Mouse (Mus musculus) liver, postnatal 0 days (tissue): Measurements from ENCODE around the gene Myo5c. TPM values are rescaled to one million over a fixed set of nuclear protein-coding genes. Genes with fewer than 3 reads are reported as not detected.

Source experiments
- ATAC-seq: fragments of 200-750 bp; cut with Nextera tagmentation; 2 replicates; pipeline ENCODE4 v1.8.0; 2017; ENCODE audit warnings: mild to moderate bottlenecking, moderate library complexity
- DNase-seq: peaks from one replicate; pipeline ENCODE4 v3.0.0-alpha.2; 2016
- H3K27ac ChIP-seq: fragments of 300-500 bp; sonication (generic); 2 replicates; pipeline ENCODE4 v1.5.1; 2014; ENCODE audit warnings: antibody characterized with exemption, moderate library complexity, mild to moderate bottlenecking, low read depth
- H3K27me3 ChIP-seq: fragments of 300-500 bp; sonication (generic); 2 replicates; pipeline ENCODE4 v1.6.1; 2014; ENCODE audit warnings: low read length, control low read depth, mixed read lengths; ENCODE audit not compliant: insufficient read depth
- H3K36me3 ChIP-seq: fragments of 300-500 bp; sonication (generic); replicated peaks from 2 replicates; pipeline ENCODE4 v1.6.1; 2014; ENCODE audit warnings: mild to moderate bottlenecking, control low read depth, low read length, moderate library complexity, mixed read lengths; ENCODE audit not compliant: insufficient read depth
- H3K4me1 ChIP-seq: fragments of 300-500 bp; sonication (generic); 2 replicates; pipeline ENCODE4 v1.6.1; 2014; ENCODE audit warnings: antibody characterized with exemption, mild to moderate bottlenecking, control low read depth; ENCODE audit not compliant: insufficient read depth
- H3K4me2 ChIP-seq: fragments of 300-500 bp; sonication (generic); 2 replicates; pipeline ENCODE4 v1.6.1; 2014; ENCODE audit warnings: low read depth, mild to moderate bottlenecking, low read length, moderate library complexity, mixed read lengths
- H3K4me3 ChIP-seq: fragments of 300-500 bp; sonication (generic); 2 replicates; pipeline ENCODE4 v1.5.1; 2014; ENCODE audit warnings: low read depth, low read length
- H3K9ac ChIP-seq: fragments of 300-500 bp; sonication (generic); replicated peaks from 2 replicates; pipeline ENCODE4 v1.6.1; 2014; ENCODE audit warnings: mild to moderate bottlenecking, moderate library complexity
- H3K9me3 ChIP-seq: fragments of 300-500 bp; sonication (generic); 2 replicates; pipeline ENCODE4 v1.6.1; 2016; ENCODE audit warnings: mild to moderate bottlenecking, control low read depth, low read length, mixed read lengths
- CTCF ChIP-seq: sonication (generic); IDR thresholded peaks from 2 replicates; pipeline ENCODE4 v1.5.1; 2016; ENCODE audit warnings: antibody characterized with exemption, low read depth
- EP300 ChIP-seq: IDR thresholded peaks from 2 replicates; pipeline ENCODE4 v1.6.1; 2016; ENCODE audit warnings: antibody characterized with exemption, low read depth, mild to moderate bottlenecking
- WGBS: fragments of 180-500 bp; shearing (Covaris S2); extraction: QIAGEN DNeasy Blood & Tissue Kit; methylation state at CpG from one replicate; pipeline ENCODE4 v1.1.7; 2014; ENCODE audit not compliant: insufficient replicate concordance; 5-methylcytosine and 5-hydroxymethylcytosine counted together
- polyA plus RNA-seq: library from polyadenylated mRNA; unstranded; fragments of >200 nt; fragmentation: Nextera tagmentation; extraction: Ambion mirVana; gene quantifications from 2 replicates; pipeline ENCODE4 v1.2.1, GENCODE M21; 2015

Myo5c gene
- polyA plus RNA-seq, 1 experiment from 2014 or later: 0.48 TPM

- no peak overlapping the region for H3K27ac ChIP-seq
- ATAC-seq (no peak), DNase-seq (no peak)
- no peak for TF ChIP-seq CTCF
- TF ChIP-seq EP300: no peak
- H3K36me3 ChIP-seq: no peaks in the 10 kb centered on the region
- H3K9me3 ChIP-seq: no peaks in the 10 kb centered on the region
- no peak overlapping the region for H3K9ac ChIP-seq
- H3K4me1 ChIP-seq: peaks cover 7% of the 10 kb centered on the region; the same call in 1 of the 2 replicates
- 0 out of 2 replicates have a peak, but pooled peaks cover 3% of the 10 kb centered on the region for H3K27me3 ChIP-seq
- 40% methylated on average over 11 of the region's 11 CpGs for WGBS
- H3K4me2 ChIP-seq: peak overlapping the region; percentile 88
- peak overlapping the region; percentile 61; the same call in 1 of the 2 replicates for H3K4me3 ChIP-seq
Measured at GRCm38 (mm10) chr9:75313138-75313831, 81.5 kb downstream of the Myo5c start.

GRCm38 (mm10) chr9:75313832-75314516 is 82.2 kb downstream of the Myo5c start:
- Histone ChIP-seq H3K4me2 (peak overlapping the region; percentile 88), H3K36me3 (no peaks in the 10 kb centered on the region), H3K27ac (no peak overlapping the region), H3K9me3 (no peaks in the 10 kb centered on the region), H3K4me3 (peak overlapping the region; percentile 61), H3K27me3 (0 out of 2 replicates have a peak, but pooled peaks cover 3% of the 10 kb centered on the region), H3K9ac (peak overlapping the region; percentile 62), H3K4me1 (peaks cover 7% of the 10 kb centered on the region; the same call in 1 of the 2 replicates)
- WGBS: under 1% methylated on average over 47 of the region's 52 CpGs
- no peak for TF ChIP-seq EP300
- no peak for TF ChIP-seq CTCF
- ATAC-seq: peak; percentile 72
- DNase-seq: peak; percentile 74

GRCm38 (mm10) chr9:75314517-75315105 is 82.8 kb downstream of the Myo5c start:
- DNase-seq: no peak
- H3K9ac ChIP-seq: peak overlapping the region; percentile 62
- no peaks in the 10 kb centered on the region for H3K36me3 ChIP-seq
- TF ChIP-seq EP300 (no peak), CTCF (no peak)
- H3K4me2 ChIP-seq: peak overlapping the region; percentile 88
- ATAC-seq: no peak
- H3K27me3 ChIP-seq: 0 out of 2 replicates have a peak, but pooled peaks cover 3% of the 10 kb centered on the region
- 10% methylated on average over 22 of the region's 22 CpGs for WGBS
- peak overlapping the region; percentile 61 for H3K4me3 ChIP-seq
- H3K9me3 ChIP-seq: no peaks in the 10 kb centered on the region
- H3K27ac ChIP-seq: no peak overlapping the region
- peaks cover 7% of the 10 kb centered on the region; the same call in 1 of the 2 replicates for H3K4me1 ChIP-seq

- ATAC-seq (no peak), DNase-seq (no peak)
- H3K9ac ChIP-seq: no peak overlapping the region
- TF ChIP-seq CTCF: no peak
- TF ChIP-seq EP300: no peak
- H3K4me1 ChIP-seq: peaks cover 7% of the 10 kb centered on the region; the same call in 1 of the 2 replicates
- no peak overlapping the region for H3K4me2 ChIP-seq
- H3K36me3 ChIP-seq: no peaks in the 10 kb centered on the region
- H3K27ac ChIP-seq: no peak overlapping the region
- H3K27me3 ChIP-seq: 0 out of 2 replicates have a peak, but pooled peaks cover 3% of the 10 kb centered on the region
- no peak overlapping the region for H3K4me3 ChIP-seq
- H3K9me3 ChIP-seq: no peaks in the 10 kb centered on the region
- 74% methylated on average over 3 of the region's 3 CpGs for WGBS
Measured at GRCm38 (mm10) chr9:75315238-75315637, 83.4 kb downstream of the Myo5c start.

DNA sequence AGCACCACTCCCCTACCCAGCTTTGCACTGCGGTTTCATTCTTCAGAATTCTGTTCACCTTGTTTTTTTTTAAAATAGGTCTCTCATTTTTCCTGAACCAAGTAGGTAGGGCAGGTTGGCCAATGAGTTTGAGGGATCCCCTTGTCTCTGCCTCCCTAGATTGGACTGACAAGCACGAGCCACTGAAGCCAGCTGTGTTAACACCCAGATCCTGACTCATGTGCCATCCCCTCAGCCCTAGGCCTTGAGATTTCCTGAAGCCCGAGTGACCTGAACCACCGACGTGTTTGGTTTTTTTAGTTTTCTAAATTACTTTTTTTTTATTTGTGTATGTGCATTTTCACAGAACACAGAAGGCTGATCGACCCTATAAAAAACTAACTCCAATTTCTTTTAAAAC is 85.0 kb downstream of the Myo5c start:
- peaks cover 7% of the 10 kb centered on the region; the same call in 1 of the 2 replicates for H3K4me1 ChIP-seq
- no peak overlapping the region for H3K9ac ChIP-seq
- H3K4me3 ChIP-seq: no peak overlapping the region
- no peaks in the 10 kb centered on the region for H3K36me3 ChIP-seq
- H3K27ac ChIP-seq: no peak overlapping the region
- H3K4me2 ChIP-seq: no peak overlapping the region
- H3K9me3 ChIP-seq: no peaks in the 10 kb centered on the region
- no peak for TF ChIP-seq CTCF
- no peak for TF ChIP-seq EP300
- no peak for ATAC-seq
- 83% methylated on average over 6 of the region's 6 CpGs for whole genome bisulfite sequencing
- DNase-seq: no peak
- 0 out of 2 replicates have a peak, but pooled peaks cover 3% of the 10 kb centered on the region for H3K27me3 ChIP-seq

GRCm38 (mm10) chr9:75318196-75318595 is 86.4 kb downstream of the Myo5c start:
- H3K4me1 ChIP-seq: peaks cover 7% of the 10 kb centered on the region; the same call in 1 of the 2 replicates
- no peak for DNase-seq
- TF ChIP-seq CTCF (no peak), EP300 (no peak)
- no peak overlapping the region for H3K27ac ChIP-seq
- H3K9me3 ChIP-seq: no peaks in the 10 kb centered on the region
- H3K36me3 ChIP-seq: no peaks in the 10 kb centered on the region
- no peak for ATAC-seq
- 0 out of 2 replicates have a peak, but pooled peaks cover 3% of the 10 kb centered on the region for H3K27me3 ChIP-seq
- 78% methylated on average over 2 of the region's 2 CpGs for WGBS
- H3K9ac ChIP-seq: no peak overlapping the region
- H3K4me2 ChIP-seq: no peak overlapping the region
- H3K4me3 ChIP-seq: no peak overlapping the region
